In genomic region chr10:60350077-60350804, GRCm38 (mm10) we compare ENCODE assay signal across 8 mouse cellular contexts. TPM values are rescaled to one million over a fixed set of nuclear protein-coding genes. Genes with fewer than 3 reads are reported as not detected.
DNase-seq lines count a peak whose midpoint lies in the region; ATAC-seq and TF ChIP-seq lines count a peak whose summit lies in the region.

No protein-coding gene starts in this region.

- no peak for DNase-seq in kidney, adult 9 months
- DNase-seq in CD4-positive, CD25-positive, alpha-beta regulatory T cell, adult 2 months (ENCODE audit: low read depth, low spot score), result peak; percentile 81
- DNase-seq in brain, embryonic 14.5 days (ENCODE audit: low read depth), result peak; percentile 8
- no peak for DNase-seq in liver, embryonic 13.5 days
- DNase-seq in right cerebral cortex, adult 18-20 months, result no peak
- DNase-seq in cerebellum, postnatal 14 days, result no peak
- DNase-seq in left cerebral cortex, adult 9 months (ENCODE audit: low spot score in 2 of 2), result no peak

- H3K4me2 ChIP-seq in kidney, embryonic 14.5 days (replicated peaks; ENCODE audit: low read depth, low read length), result peak overlapping the region; percentile 5; the same call in 1 of the 2 replicates
- H3K4me2 ChIP-seq in liver, embryonic 13.5 days, result peak overlapping the region; percentile 90

- H3K36me3 ChIP-seq in kidney, embryonic 14.5 days (ENCODE audit: control insufficient read depth, insufficient read depth, low read length), result no peaks in the 10 kb centered on the region
- no peaks in the 10 kb centered on the region for H3K36me3 ChIP-seq in liver, embryonic 13.5 days

- no peak for TF ChIP-seq CTCF in brain, embryonic 14.5 days (IDR thresholded peaks at IDR 0.05; ENCODE audit: borderline replicate concordance, extremely low read depth, insufficient read depth, insufficient read length)

- WGBS in kidney, embryonic 14.5 days, result 39% methylated on average over 5 of the region's 5 CpGs
- WGBS in liver, embryonic 13.5 days (ENCODE audit: insufficient replicate concordance), result 41% methylated on average over 5 of the region's 5 CpGs

- no peak overlapping the region for H3K9ac ChIP-seq in kidney, embryonic 14.5 days (ENCODE audit: low read depth, low read length)
- peak overlapping the region; percentile 87 for H3K9ac ChIP-seq in liver, embryonic 13.5 days

- H3K9me3 ChIP-seq in kidney, embryonic 14.5 days (ENCODE audit: control insufficient read depth, low read length), result no peaks in the 10 kb centered on the region
- no peaks in the 10 kb centered on the region for H3K9me3 ChIP-seq in liver, embryonic 13.5 days (replicated peaks)

- no peak for ATAC-seq in kidney, embryonic 14.5 days (ENCODE audit: low FRiP score, low TSS enrichment)
- ATAC-seq in liver, embryonic 13.5 days (ENCODE audit: low read depth), result no peak

- no peak overlapping the region; the same call in 1 of the 2 replicates for H3K27ac ChIP-seq in kidney, embryonic 14.5 days (ENCODE audit: low read depth, low read length)
- peak overlapping the region; percentile 94 for H3K27ac ChIP-seq in liver, embryonic 13.5 days

- no peak for TF ChIP-seq POLR2A in brain, embryonic 14.5 days (IDR thresholded peaks at IDR 0.05; ENCODE audit: borderline replicate concordance, extremely low read depth, insufficient read depth, insufficient read length, poor library complexity, severe bottlenecking)

- peaks cover 30% of the 10 kb centered on the region for H3K4me1 ChIP-seq in kidney, embryonic 14.5 days (ENCODE audit: control insufficient read depth, insufficient read depth, low read length)
- peaks cover 69% of the 10 kb centered on the region for H3K4me1 ChIP-seq in liver, embryonic 13.5 days (replicated peaks)

- no peak overlapping the region for H3K4me3 ChIP-seq in kidney, embryonic 14.5 days (ENCODE audit: low read length)
- H3K4me3 ChIP-seq in liver, embryonic 13.5 days (replicated peaks), result peak overlapping the region; percentile 75

- H3K27me3 ChIP-seq in kidney, embryonic 14.5 days (ENCODE audit: control insufficient read depth, insufficient read depth, low read length), result no peaks in the 10 kb centered on the region
- no peaks in the 10 kb centered on the region for H3K27me3 ChIP-seq in liver, embryonic 13.5 days

RNA-seq across cellular contexts. Expression of gene Vsir, which starts 3.6 kb away (rescaled TPM):
- polyA plus RNA-seq in kidney, embryonic 14.5 days (2014; fragmentation: Nextera tagmentation; extraction: Ambion mirVana), result 2.2 and 4.6 TPM in 2 replicates
- polyA plus RNA-seq in brain, embryonic 14.5 days (2012; rRNA removed), result 5.1 and 6.9 TPM in 2 replicates
- 3.7 and 4.9 TPM in 2 replicates for polyA plus RNA-seq in liver, embryonic 13.5 days (2015; fragmentation: Nextera tagmentation; extraction: Ambion mirVana)

RNA-seq across cellular contexts. Expression of gene Gm17455, which starts 49.3 kb away (rescaled TPM):
- 0.70 and 1.0 TPM in 2 replicates for polyA plus RNA-seq in kidney, embryonic 14.5 days (2014; fragmentation: Nextera tagmentation; extraction: Ambion mirVana)
- polyA plus RNA-seq in brain, embryonic 14.5 days (2012; rRNA removed), result 6.5 and 9.1 TPM in 2 replicates
- polyA plus RNA-seq in liver, embryonic 13.5 days (2015; fragmentation: Nextera tagmentation; extraction: Ambion mirVana), result not detected in 2 replicates

Comparison
In these comparisons a context has a peak if more than half of its experiments do, and no peak if none do; other contexts are left out.
1. DNase-seq: peak in CD4-positive, CD25-positive, alpha-beta regulatory T cell, adult 2 months (single experiment) and brain, embryonic 14.5 days (single experiment); none in kidney, adult 9 months (single experiment), liver, embryonic 13.5 days (single experiment), right cerebral cortex, adult 18-20 months (single experiment), cerebellum, postnatal 14 days (0 of 2) and left cerebral cortex, adult 9 months (0 of 2).